Mouse (Mus musculus): ENCODE results near the gene Ngf. TPM values are rescaled to one million over a fixed set of nuclear protein-coding genes. Genes with fewer than 3 reads are reported as not detected.

Gene Ngf
- total RNA-seq (2021), result 1 to 10 TPM; 5.1 to 6.3 TPM

- DNase-seq (ENCODE audit: low spot score), result peak; percentile 59
These were observed at the start of gene Ngf for GRCm38 (mm10) chr3:102469713-102470448. Gene Ngf (plus strand): TSS chr3:102469919.

GRCm38 (mm10) chr3:102445567-102445966 is 24.2 kb upstream of the Ngf start:
- peak; percentile 71 for DNase-seq (ENCODE audit: low spot score)
- intact Hi-C loops (cut with DNase I), result no loop called here

More at GRCm38 (mm10) chr3:102469713-102470448, at the start of gene Ngf:
- intact Hi-C loops (cut with DNase I), result loop anchor here (5.0 to 10.0 kb wide), 3 partner anchors 133 to 225 kb away; no protein-coding TSS in a partner anchor

GRCm38 (mm10) chr3:102446691-102447090 is 23.0 kb upstream of the Ngf start:
- intact Hi-C loops (cut with DNase I), result no loop called here
- no peak for DNase-seq (ENCODE audit: low spot score)

GRCm38 (mm10) chr3:102454566-102454965 is 15.2 kb upstream of the Ngf start:
- intact Hi-C loops (cut with DNase I), result no loop called here
- DNase-seq (ENCODE audit: low spot score), result no peak

- intact Hi-C loops (cut with DNase I), result loop anchor here (10.0 kb wide), 1 partner anchor 216 kb away; no protein-coding TSS in a partner anchor
- DNase-seq (ENCODE audit: low spot score), result no peak
These were observed 9.2 kb upstream of the Ngf start for GRCm38 (mm10) chr3:102460528-102460927.

- DNase-seq (ENCODE audit: low spot score), result no peak
- intact Hi-C loops (cut with DNase I), result loop anchor here (10.0 kb wide), 1 partner anchor 216 kb away; no protein-coding TSS in a partner anchor
These were observed 8.7 kb upstream of the Ngf start for GRCm38 (mm10) chr3:102460986-102461385.

GRCm38 (mm10) chr3:102462703-102463336 is 6.9 kb upstream of the Ngf start:
- intact Hi-C loops (cut with DNase I), result loop anchor here (10.0 kb wide), 1 partner anchor 218 kb away; no protein-coding TSS in a partner anchor
- no peak for DNase-seq (ENCODE audit: low spot score)

- intact Hi-C loops (cut with DNase I), result loop anchor here (10.0 kb wide), 1 partner anchor 219 kb away; no protein-coding TSS in a partner anchor
- DNase-seq (ENCODE audit: low spot score), result no peak
These were observed 6.4 kb upstream of the Ngf start for GRCm38 (mm10) chr3:102463339-102463738.

- intact Hi-C loops (cut with DNase I), result loop anchor here (5.0 to 10.0 kb wide), 2 partner anchors 129 to 222 kb away; no protein-coding TSS in a partner anchor
These were observed 3.1 kb upstream of the Ngf start for GRCm38 (mm10) chr3:102466587-102466986.

GRCm38 (mm10) chr3:102467121-102467520 is 2.6 kb upstream of the Ngf start:
- DNase-seq (ENCODE audit: low spot score), result no peak
- intact Hi-C loops (cut with DNase I), result loop anchor here (5.0 to 10.0 kb wide), 2 partner anchors 130 to 222 kb away; no protein-coding TSS in a partner anchor

More at GRCm38 (mm10) chr3:102466587-102466986, 3.1 kb upstream of the Ngf start:
- no peak for DNase-seq (ENCODE audit: low spot score)

- no peak for DNase-seq (ENCODE audit: low spot score)
- intact Hi-C loops (cut with DNase I), result loop anchor here (10.0 kb wide), 1 partner anchor 214 kb away; no protein-coding TSS in a partner anchor
These were observed 1.5 kb downstream of the Ngf start for GRCm38 (mm10) chr3:102471251-102471650.

- intact Hi-C loops (cut with DNase I), result loop anchor here (10.0 kb wide), 1 partner anchor 213 kb away; no protein-coding TSS in a partner anchor
- DNase-seq (ENCODE audit: low spot score), result no peak
These were observed 2.1 kb downstream of the Ngf start for GRCm38 (mm10) chr3:102471799-102472198.

GRCm38 (mm10) chr3:102474275-102475155 is 4.8 kb downstream of the Ngf start:
- intact Hi-C loops (cut with DNase I), result loop anchor here (10.0 kb wide), 1 partner anchor 210 kb away; no protein-coding TSS in a partner anchor
- DNase-seq (ENCODE audit: low spot score), result no peak

GRCm38 (mm10) chr3:102477917-102478694 is 8.4 kb downstream of the Ngf start:
- DNase-seq (ENCODE audit: low spot score), result no peak
- intact Hi-C loops (cut with DNase I), result loop anchor here (10.0 kb wide), 1 partner anchor 207 kb away; no protein-coding TSS in a partner anchor

- intact Hi-C loops (cut with DNase I), result no loop called here
These were observed 20.8 kb downstream of the Ngf start for GRCm38 (mm10) chr3:102490393-102491123.

GRCm38 (mm10) chr3:102498113-102498512 is 28.4 kb downstream of the Ngf start:
- no peak for DNase-seq (ENCODE audit: low spot score)
- intact Hi-C loops (cut with DNase I), result no loop called here

More at GRCm38 (mm10) chr3:102490393-102491123, 20.8 kb downstream of the Ngf start:
- no peak for DNase-seq (ENCODE audit: low spot score)

- no peak for DNase-seq (ENCODE audit: low spot score)
- intact Hi-C loops (cut with DNase I), result no loop called here
These were observed 29.2 kb downstream of the Ngf start for GRCm38 (mm10) chr3:102498931-102499330.

GRCm38 (mm10) chr3:102500031-102500430 is 30.3 kb downstream of the Ngf start:
- intact Hi-C loops (cut with DNase I), result no loop called here

More at GRCm38 (mm10) chr3:102500031-102500430, 30.3 kb downstream of the Ngf start:
- DNase-seq (ENCODE audit: low spot score), result no peak
